ENCODE assay signal across 24 mouse cellular contexts in genomic region chr3:107781304-107781703, GRCm38 (mm10).
"Had no signal": no experiment of that assay in that cellular context is flagged by ENCODE, and none has a peak within 500 bp of the region (broad histone marks: within the 10 kb centered on the region; RNA-seq: fewer than 3 reads in every experiment).

No protein-coding gene starts in this region.

- ATAC-seq: liver, embryonic 12.5 days; midbrain, embryonic 13.5 days; midbrain, embryonic 16.5 days had no signal

- H3K27me3 ChIP-seq: limb, embryonic 13.5 days; midbrain, embryonic 13.5 days had no signal

- H3K4me3 ChIP-seq: kidney, embryonic 15.5 days; limb, embryonic 10.5 days; limb, embryonic 13.5 days; liver, embryonic 12.5 days; liver, embryonic 15.5 days; lung, embryonic 15.5 days; megakaryocyte, embryonic 14.5 days; midbrain, embryonic 10.5 days; midbrain, embryonic 13.5 days had no signal

- H3K9ac ChIP-seq: kidney, embryonic 15.5 days; limb, embryonic 13.5 days; liver, embryonic 12.5 days; liver, embryonic 15.5 days; lung, embryonic 15.5 days; midbrain, embryonic 13.5 days had no signal

- H3K4me2 ChIP-seq: kidney, embryonic 15.5 days; limb, embryonic 13.5 days; liver, embryonic 12.5 days; liver, embryonic 15.5 days; lung, embryonic 15.5 days; midbrain, embryonic 13.5 days had no signal

- H3K27ac ChIP-seq: kidney, embryonic 15.5 days; limb, embryonic 10.5 days; limb, embryonic 13.5 days; liver, embryonic 12.5 days; liver, embryonic 15.5 days; lung, embryonic 15.5 days; midbrain, embryonic 10.5 days; midbrain, embryonic 13.5 days; stomach, postnatal 0 days had no signal

- DNase-seq: kidney, adult 8-10 months; kidney, postnatal 10 days; kidney, postnatal 36 days; liver; lung, adult 18-20 months; lung, postnatal 10 days; lung, postnatal 36 days; right cerebral cortex, adult 18-20 months; right cerebral cortex, postnatal 14 days; right cerebral cortex, postnatal 4 days; thymus, adult 2 months; thymus, postnatal 14 days; thymus, postnatal 4 days had no signal

- H3K9me3 ChIP-seq: kidney, embryonic 15.5 days; limb, embryonic 10.5 days; limb, embryonic 13.5 days; liver, embryonic 12.5 days; liver, embryonic 15.5 days; lung, embryonic 15.5 days; megakaryocyte, embryonic 14.5 days; midbrain, embryonic 10.5 days; midbrain, embryonic 13.5 days had no signal

- H3K4me1 ChIP-seq: liver, embryonic 12.5 days; liver, embryonic 15.5 days; midbrain, embryonic 13.5 days had no signal

- H3K36me3 ChIP-seq: kidney, embryonic 15.5 days; limb, embryonic 10.5 days; limb, embryonic 13.5 days; liver, embryonic 12.5 days; liver, embryonic 15.5 days; lung, embryonic 15.5 days; midbrain, embryonic 10.5 days; midbrain, embryonic 13.5 days had no signal
